Mouse (Mus musculus): Measurements from ENCODE around the gene 2210016F16Rik.
"Not testable (repeated sequence)": the region's sequence is repeated elsewhere in the genome, so short reads cannot be mapped to it uniquely, and the experiment has no call there.

Gene 2210016F16Rik

DNA sequence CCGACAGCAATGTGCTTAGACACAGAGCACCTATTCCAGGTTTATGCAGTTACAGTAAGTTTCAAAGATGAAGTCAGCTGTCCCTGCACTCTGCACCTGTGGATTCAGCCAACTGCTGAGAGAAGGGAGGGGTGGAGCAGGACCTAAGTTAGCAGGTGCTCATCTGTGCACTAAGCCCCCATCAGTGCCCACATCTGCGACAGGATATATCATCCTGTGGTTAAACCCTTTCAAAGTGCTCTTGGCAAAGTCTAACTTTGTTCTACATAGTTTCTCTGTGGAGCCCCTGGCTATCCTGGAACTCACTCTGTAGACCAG is 11.9 kb downstream of the 2210016F16Rik start:
- no peak for DNase-seq (ENCODE audit: low read depth, low spot score)

DNA sequence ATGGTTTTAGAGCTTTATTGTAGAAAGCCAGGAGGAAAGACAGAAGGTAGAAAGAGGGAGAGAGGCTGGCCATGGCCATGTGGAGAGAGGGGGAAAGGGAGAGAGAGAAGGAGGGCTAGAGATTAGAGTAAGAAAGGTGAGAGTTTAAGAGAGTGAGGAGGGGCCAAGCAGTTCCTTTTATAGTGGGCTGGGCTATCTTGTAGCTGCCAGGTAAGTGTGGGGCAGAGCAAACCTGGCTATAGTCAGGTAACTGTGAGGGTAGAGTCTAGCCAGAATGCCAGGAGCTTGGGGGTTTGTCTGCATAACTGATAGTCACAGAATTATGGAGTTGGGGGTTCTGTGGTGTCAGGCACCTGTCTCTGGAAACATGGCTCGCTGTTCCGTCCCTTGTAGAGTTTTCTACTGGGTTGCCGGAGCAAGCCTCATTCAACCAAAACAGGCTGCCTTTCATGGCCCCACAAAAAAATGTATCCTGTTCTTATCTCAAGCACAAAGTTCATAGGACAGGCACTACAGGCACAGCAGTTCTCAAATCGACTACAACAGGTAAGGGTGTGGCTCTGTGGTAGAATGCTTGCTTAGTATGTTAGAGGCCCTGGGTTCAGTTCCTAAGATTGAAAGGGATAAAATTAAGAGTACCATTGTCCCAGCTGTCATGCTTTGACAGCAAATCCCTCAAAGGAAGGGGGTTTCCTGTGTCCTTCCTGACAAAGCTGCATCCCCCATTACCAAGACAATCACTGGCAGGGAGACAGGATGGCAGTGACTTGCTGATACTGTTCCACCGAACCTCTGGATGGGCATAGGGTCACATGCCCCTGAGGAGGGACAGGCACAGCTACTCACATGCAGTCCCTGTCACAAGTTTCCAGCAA is 12.5 kb downstream of the 2210016F16Rik start:
- DNase-seq (ENCODE audit: low read depth, low spot score) = no peak

DNA sequence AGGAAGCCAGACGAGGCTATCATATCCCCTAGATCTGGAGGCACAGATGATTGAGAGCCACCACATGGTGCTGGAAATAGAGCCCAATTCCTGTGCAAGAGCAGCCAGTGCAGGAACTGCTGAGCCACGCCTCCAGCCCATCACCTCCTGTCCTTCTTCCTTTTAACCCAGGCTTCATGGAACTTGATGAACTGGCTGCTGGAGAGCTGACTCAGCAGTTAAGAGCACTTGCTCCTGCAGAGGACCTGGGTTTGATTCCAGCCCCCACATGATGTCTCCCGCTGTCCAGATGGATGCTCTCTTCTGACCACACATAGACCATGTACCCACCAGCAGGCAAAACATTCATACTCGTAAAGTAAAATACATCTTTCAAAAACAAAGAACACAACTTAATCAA is 16.2 kb downstream of the 2210016F16Rik start:
- DNase-seq (ENCODE audit: low read depth, low spot score) = no peak

DNA sequence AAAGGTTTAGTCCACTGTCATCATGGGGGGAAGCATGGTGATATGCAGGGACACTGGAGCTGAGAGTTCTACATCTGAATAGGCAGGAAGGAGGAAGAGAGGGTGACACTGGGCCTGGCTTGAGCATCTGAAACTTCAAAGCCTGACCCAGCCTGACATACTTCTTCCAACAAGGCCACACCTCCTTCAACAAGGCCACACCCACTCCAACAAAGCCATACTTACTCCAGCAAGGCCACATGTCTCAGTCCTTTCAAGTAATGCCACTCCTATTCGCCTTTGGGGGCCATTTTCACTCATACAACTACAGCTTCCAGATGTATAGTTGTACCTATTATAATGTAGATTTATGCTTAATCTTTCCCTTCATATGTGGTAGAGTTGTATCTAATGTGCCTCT is 17.4 kb downstream of the 2210016F16Rik start:
- no peak for DNase-seq (ENCODE audit: low read depth, low spot score)

DNA sequence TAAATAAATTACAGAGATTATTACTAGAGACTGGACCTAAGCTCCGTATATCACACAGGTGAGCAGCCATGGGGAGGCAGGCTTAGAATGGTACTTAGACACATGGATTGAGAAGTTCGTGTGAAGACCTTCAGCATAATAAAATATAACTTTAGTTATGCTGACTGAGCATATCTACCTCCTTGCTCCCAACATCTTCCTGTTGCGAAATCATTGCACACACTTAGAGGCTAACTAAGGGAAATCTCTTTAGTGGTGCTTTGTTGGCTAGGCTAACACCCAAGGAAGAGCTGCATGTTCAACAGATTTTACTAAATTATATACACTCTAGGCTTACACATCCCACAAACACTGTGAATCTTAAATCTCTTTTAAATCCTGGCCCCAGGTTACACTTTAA is 18.7 kb downstream of the 2210016F16Rik start:
- no peak for DNase-seq (ENCODE audit: low read depth, low spot score)

DNA sequence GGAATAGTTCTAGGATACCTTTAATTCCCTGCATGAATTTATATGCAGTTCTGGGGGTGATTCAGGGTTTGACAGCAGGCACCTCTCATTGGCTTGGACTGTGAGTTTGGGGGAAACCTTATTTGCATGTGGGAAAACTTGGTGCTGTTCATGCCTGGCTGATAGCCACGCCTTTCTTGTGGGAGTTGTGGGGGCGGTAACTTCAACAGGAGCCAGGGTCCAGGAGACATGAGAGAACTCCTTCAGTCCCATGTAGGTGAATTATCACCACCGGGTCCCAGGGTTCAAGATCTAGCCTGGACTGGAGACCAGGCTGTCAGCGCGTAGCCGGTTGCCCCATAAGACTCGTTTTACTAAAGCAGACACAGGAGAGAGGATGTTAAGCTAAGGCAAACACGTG is 19.8 kb downstream of the 2210016F16Rik start:
- not testable (repeated sequence) for DNase-seq (ENCODE audit: low read depth, low spot score)

DNA sequence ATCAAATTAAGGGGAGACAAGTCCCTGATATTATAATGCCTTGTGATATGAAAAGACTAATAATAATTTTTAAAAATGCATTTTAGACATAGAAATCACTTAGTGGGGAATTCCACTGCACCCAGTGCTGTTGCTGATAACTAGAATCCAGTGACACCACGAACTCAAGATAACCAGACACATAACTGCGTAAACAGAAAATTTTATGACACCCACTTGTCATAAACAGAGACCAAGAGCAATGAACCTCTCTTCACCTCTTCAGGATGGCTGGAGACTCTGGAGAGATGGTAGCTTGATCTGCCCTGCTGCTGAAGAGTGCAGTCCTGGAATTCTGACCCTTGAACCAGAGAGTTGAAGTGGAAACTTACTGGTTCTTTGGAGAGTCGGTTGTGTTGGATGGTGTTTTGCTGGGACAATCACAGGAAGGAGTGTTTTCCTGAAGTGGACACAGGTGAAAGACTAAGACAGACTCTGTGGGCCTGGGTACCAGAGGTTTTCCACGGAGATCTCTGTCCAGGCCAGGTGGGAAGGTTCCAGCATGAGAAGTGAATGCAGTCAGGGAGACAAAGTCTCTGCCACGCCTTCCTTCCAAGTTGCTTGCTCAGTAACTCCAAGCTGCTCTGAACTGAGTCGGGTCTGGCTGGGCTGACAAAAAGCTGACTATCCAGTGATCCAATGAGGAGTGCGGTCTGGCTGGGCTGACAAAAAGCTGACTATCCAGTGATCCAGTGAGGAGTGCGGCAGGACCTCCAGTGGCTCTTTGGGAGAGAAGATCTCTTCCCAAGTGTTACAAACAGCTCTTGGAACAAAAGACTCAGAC is 20.5 kb downstream of the 2210016F16Rik start:
- DNase-seq (ENCODE audit: low read depth, low spot score) = no peak

DNA sequence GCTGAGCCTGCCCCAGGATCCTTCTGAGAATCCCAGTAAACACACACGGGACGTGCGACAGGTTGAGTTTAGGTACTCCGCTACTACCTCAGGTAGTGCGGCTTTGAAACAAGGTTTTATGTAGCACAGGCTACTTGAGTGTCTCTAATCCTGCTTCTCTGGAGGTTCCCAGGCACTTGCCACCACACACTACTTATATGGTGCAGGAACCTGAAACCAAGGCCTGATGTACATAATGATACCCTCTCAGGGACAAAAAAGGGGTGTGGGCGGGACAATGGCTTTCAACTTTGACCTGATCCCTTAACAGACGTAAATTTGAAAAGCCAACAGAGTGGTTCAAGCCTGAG is 25.7 kb downstream of the 2210016F16Rik start:
- DNase-seq (ENCODE audit: low read depth, low spot score) = no peak

DNA sequence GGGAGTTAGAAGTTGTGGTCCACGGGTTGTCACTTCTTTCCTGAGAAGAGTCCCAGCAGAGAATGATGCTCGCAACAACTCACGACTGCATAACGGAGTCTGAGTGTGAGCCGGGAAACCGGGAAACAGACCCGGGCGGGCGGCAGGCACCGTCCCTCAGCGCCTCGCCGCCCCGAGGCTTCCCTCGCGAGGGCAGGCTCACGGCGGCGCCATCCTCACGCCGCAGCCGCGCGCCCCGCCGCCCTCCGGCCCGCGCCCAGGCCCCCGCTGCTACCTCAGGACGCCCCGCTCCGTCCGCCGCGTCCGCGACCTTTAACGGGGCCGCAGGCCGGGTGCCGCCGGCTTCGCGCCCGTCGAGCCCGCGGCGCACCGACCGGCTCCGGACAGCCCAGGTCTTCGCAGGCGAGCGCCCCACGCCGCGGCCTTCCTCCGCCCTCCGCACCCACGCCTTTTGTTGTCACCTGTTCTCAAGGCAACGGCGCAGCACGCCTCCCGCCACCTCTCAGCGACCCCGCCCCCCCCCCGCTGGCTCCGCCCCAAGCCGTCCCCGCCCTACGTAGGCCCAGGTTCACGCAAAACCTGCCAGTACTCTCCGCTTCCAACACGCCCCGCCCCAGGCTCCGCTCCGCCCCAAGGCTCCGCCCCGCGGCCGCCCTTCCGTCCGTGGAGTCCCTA is 26.3 kb downstream of the 2210016F16Rik start, which contains the start of gene Kif27:
TSS of gene Kif27 (minus strand) at position 494 of the 675 bp plus-strand sequence.
- peak; percentile 80 for DNase-seq (ENCODE audit: low read depth, low spot score)

DNA sequence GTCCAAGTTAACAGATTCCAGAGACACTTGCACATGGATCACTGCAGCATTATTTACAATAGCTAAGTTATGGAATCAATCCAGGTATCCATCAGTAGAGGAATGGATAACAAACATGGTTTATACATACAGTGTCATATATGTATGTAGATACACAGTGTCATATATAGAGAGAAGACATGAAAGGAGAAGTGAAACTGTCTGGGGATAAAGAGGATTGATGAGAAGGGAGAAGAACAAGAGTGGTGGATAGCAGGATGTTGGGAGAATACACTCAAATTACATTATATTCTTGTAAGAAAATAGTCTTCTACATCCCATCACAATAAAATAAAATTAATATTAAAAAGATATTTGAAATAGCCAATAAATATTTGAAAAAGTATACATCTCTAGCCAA is 32.0 kb downstream of the 2210016F16Rik start:
- DNase-seq (ENCODE audit: low read depth, low spot score) = no peak

DNA sequence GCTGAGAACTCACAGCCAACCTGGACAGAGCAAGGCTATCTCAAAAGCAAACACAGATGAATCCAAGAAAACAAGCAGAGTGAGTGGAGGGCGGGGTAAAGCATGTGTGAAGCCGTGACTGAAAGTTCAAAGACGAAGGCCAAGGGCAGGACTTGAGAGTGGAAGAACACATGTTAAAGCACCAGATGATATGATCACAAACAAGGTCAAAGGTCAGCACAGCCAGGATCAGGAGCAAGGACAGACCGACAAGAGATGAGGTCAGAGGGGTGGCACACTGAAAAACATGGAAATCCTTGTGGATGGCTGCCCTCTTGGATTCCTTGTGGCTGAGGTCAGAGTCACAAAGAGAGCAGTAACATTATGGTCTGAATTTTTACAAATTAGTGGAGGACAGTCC is 34.4 kb downstream of the 2210016F16Rik start:
- no peak for DNase-seq (ENCODE audit: low read depth, low spot score)

DNA sequence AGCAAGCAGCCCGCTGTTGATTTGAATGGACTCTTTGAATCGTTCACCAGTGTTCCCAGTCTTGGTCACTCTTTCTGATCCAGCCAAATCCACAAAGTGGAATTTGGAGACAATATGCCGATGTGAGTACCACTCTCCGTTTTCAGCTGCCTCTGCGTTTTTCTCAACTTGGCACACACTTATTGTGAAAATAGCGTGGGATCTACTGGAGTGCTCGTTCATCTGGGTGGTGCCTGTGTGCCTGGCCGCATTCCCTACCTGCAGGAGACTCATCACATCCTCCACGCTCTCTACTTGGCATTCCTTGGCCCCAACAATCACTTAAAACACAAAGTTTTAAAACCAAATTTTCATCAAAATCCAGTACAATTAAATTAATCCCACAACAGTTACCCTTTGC is 40.5 kb downstream of the 2210016F16Rik start:
- DNase-seq (ENCODE audit: low read depth, low spot score) = no peak

DNA sequence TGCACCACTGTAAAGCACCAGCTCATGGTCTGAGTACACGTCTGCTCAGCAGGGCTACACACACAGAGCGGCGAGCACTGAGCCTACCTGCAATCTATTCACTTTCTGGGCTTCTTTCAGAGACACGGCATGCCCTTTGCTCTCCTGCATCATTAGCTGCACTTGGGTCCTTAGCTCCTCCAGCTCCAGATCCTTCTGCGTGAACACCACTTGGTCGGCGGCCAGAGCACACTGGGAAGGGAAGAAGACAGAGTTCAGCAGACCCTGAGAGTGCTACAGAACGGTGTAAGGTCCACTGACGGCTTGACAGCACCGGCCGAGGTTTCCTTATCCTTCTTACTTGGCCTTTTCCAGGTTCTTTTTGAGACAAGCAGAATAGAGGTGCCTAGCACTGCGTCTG is 47.6 kb downstream of the 2210016F16Rik start:
- DNase-seq (ENCODE audit: low read depth, low spot score) = no peak

DNA sequence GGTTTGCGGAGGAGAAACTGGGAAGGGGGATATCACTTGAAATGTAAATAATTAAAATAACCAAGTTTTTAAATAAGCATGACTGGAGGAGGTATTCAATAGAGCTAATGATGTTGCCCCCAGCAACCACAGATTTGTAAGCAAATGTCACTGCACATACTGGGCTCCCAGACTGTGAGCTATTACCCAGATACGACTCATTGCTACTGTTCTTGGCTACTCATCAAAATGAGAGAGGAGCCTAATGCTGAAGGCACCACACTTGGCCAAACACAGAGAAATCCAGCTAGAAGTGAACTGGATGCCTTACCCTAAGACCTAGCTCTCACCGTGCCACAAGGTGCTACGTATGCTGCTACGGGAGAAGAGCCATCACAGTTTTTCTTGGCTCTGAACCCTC is 50.9 kb downstream of the 2210016F16Rik start:
- peak; percentile 14 for DNase-seq (ENCODE audit: low read depth, low spot score)
